Mouse (Mus musculus) thymus, postnatal 14 days (tissue): ENCODE results near the gene Tex2.

ENCODE experiments used
- DNase-seq: peaks from one replicate; pipeline ENCODE4 v3.0.0; 2021

Tex2 gene

GRCm38 (mm10) chr11:106482867-106483266 lies 130.4 kb downstream of the Tex2 start:
- no peak for DNase-seq

- no peak for DNase-seq
These were observed 131.6 kb downstream of the Tex2 start for GRCm38 (mm10) chr11:106481651-106482050.

GRCm38 (mm10) chr11:106480530-106480885 lies 132.7 kb downstream of the Tex2 start:
- no peak for DNase-seq

- no peak for DNase-seq
These were observed 133.3 kb downstream of the Tex2 start for GRCm38 (mm10) chr11:106479619-106480529.

GRCm38 (mm10) chr11:106478745-106479144 lies 134.5 kb downstream of the Tex2 start:
- no peak for DNase-seq

- no peak for DNase-seq
These were observed 135.6 kb downstream of the Tex2 start for GRCm38 (mm10) chr11:106477505-106478160.

- DNase-seq = no peak
These were observed 137.9 kb downstream of the Tex2 start for GRCm38 (mm10) chr11:106475309-106475708.

GRCm38 (mm10) chr11:106471629-106472028 lies 141.6 kb downstream of the Tex2 start:
- DNase-seq = no peak

GRCm38 (mm10) chr11:106468509-106468908 lies 144.7 kb downstream of the Tex2 start:
- DNase-seq = no peak

GRCm38 (mm10) chr11:106465932-106466331 lies 147.3 kb downstream of the Tex2 start:
- no peak for DNase-seq

GRCm38 (mm10) chr11:106465545-106465903 lies 147.7 kb downstream of the Tex2 start:
- DNase-seq = no peak

- DNase-seq = no peak
These were observed 148.3 kb downstream of the Tex2 start for GRCm38 (mm10) chr11:106464681-106465544.

GRCm38 (mm10) chr11:106463845-106464244 lies 149.4 kb downstream of the Tex2 start:
- DNase-seq = no peak

- DNase-seq = no peak
These were observed 150.9 kb downstream of the Tex2 start for GRCm38 (mm10) chr11:106462309-106462708.

GRCm38 (mm10) chr11:106461145-106461932 lies 151.9 kb downstream of the Tex2 start:
- DNase-seq = no peak

- no peak for DNase-seq
These were observed 152.6 kb downstream of the Tex2 start for GRCm38 (mm10) chr11:106460671-106461070.

- no peak for DNase-seq
These were observed 154.7 kb downstream of the Tex2 start for GRCm38 (mm10) chr11:106458540-106458939.
